Mouse (Mus musculus): Measurements from ENCODE around the gene Eif2b2.

- TF ChIP-seq CTCF (IDR thresholded peaks at IDR 0.05; ENCODE audit: low read depth, low read length) (no peak), POLR2A (IDR thresholded peaks at IDR 0.05; ENCODE audit: insufficient read depth, low read length) (no peak), EP300 (IDR thresholded peaks at IDR 0.05; ENCODE audit: insufficient read depth, low read depth, low read length) (no peak)
Measured at GRCm38 (mm10) chr12:85271843-85272206, 52.5 kb downstream of the Eif2b2 start.

Measured in ES-Bruce4 (cell line).